Mouse (Mus musculus) ES-E14 (cell line): Measurements from ENCODE around the gene Npepps. TPM values are rescaled to one million over a fixed set of nuclear protein-coding genes. Genes with fewer than 3 reads are reported as not detected.

Experiments
- DNase-seq: peaks from one replicate; pipeline ENCODE4 v3.0.0-alpha.2; 2013; ENCODE audit warnings: low read depth, low spot score
- H3K27ac ChIP-seq: 2 replicates; pipeline ENCODE4 v1.5.1; 2012; ENCODE audit warnings: low read depth, mild to moderate bottlenecking, low read length, moderate library complexity, mixed read lengths; ENCODE audit not compliant: poor library complexity, insufficient read depth, severe bottlenecking
- H3K36me3 ChIP-seq: 2 replicates; pipeline ENCODE4 v1.6.1; 2012; ENCODE audit warnings: mild to moderate bottlenecking, low read length, moderate library complexity, mixed read lengths; ENCODE audit not compliant: control insufficient read depth, poor library complexity, insufficient read depth, severe bottlenecking
- H3K4me1 ChIP-seq, 2 experiments: fragments of 150-350 bp in 1 of 2; sonication (generic) in 1 of 2; 2 replicates each; pipeline ENCODE4 v1.6.1; 2012; ENCODE audit warnings: low read length in 2 of 2, mild to moderate bottlenecking in 1 of 2, mixed read lengths in 1 of 2; ENCODE audit not compliant: control insufficient read depth in 2 of 2, insufficient read depth in 2 of 2, poor library complexity in 1 of 2
- H3K4me3 ChIP-seq, 2 experiments: fragments of 150-350 bp in 1 of 2; sonication (generic) in 1 of 2; 2 replicates each; pipeline ENCODE4 v1.5.1; 2012; ENCODE audit warnings: low read length in 2 of 2, low read depth in 1 of 2, mild to moderate bottlenecking in 1 of 2, mixed read lengths in 1 of 2; ENCODE audit not compliant: insufficient read depth in 1 of 2, poor library complexity in 1 of 2, severe bottlenecking in 1 of 2
- H3K9ac ChIP-seq: 2 replicates; pipeline ENCODE4 v1.6.1; 2012; ENCODE audit warnings: low read depth, mild to moderate bottlenecking, low read length, mixed read lengths; ENCODE audit not compliant: poor library complexity, insufficient read depth, severe bottlenecking
- H3K9me3 ChIP-seq: fragments of 150-350 bp; sonication (generic); 2 replicates; pipeline ENCODE4 v1.6.1; 2012; ENCODE audit warnings: low read depth, mild to moderate bottlenecking, low read length; ENCODE audit not compliant: control insufficient read depth, insufficient read depth
- CHD2 ChIP-seq: IDR thresholded peaks from 2 replicates; pipeline ENCODE4 v1.6.1; 2014; ENCODE audit warnings: mild to moderate bottlenecking, low read depth, low read length, inconsistent platforms
- HCFC1 ChIP-seq: IDR thresholded peaks from 2 replicates; pipeline ENCODE4 v1.6.1; 2012; ENCODE audit warnings: low read length, inconsistent platforms, borderline replicate concordance; ENCODE audit not compliant: insufficient read depth
- MAFK ChIP-seq: IDR thresholded peaks from 2 replicates; pipeline ENCODE4 v1.6.1; 2014; ENCODE audit warnings: mild to moderate bottlenecking, low read depth, low read length, inconsistent platforms; ENCODE audit not compliant: insufficient read depth
- ZC3H11A ChIP-seq: IDR thresholded peaks from 2 replicates; pipeline ENCODE4 v1.6.1; 2012; ENCODE audit warnings: low read depth, mild to moderate bottlenecking, inconsistent platforms, low read length, borderline replicate concordance
- ZNF384 ChIP-seq: IDR thresholded peaks from 2 replicates; pipeline ENCODE4 v1.6.1; 2012; ENCODE audit warnings: low read depth, low read length, inconsistent platforms
- in situ Hi-C, 2 experiments: fragments of 600-800 bp; cut with MboI; formaldehyde crosslinking; loops; one replicate each; pipeline ENCODE4 v1.15.1; 2025; ENCODE audit warnings: low sequenced_read_pairs in 2 of 2, inconsistent platforms in 1 of 2; ENCODE audit not compliant: unreplicated experiment in 2 of 2
- total RNA-seq: library from RNA; depleted of rRNA; stranded (reverse); fragments of 300-350 nt; gene quantifications from 2 replicates; pipeline ENCODE4 v1.2.3, GENCODE M21; 2012

The Npepps gene
- total RNA-seq, 1 experiment: 86.1 TPM

GRCm38 (mm10) chr11:97246510-97247159, 33.8 kb downstream of the Npepps start:
- in situ Hi-C loops: no loop called here
- no peaks in the 10 kb centered on the region for H3K4me1 ChIP-seq
- H3K36me3 ChIP-seq: peaks cover 16% of the 10 kb centered on the region

GRCm38 (mm10) chr11:97241321-97241720, 39.1 kb downstream of the Npepps start:
- Histone ChIP-seq H3K9ac (no peak overlapping the region), H3K4me1 (no peaks in the 10 kb centered on the region), H3K9me3 (no peaks in the 10 kb centered on the region), H3K27ac (no peak overlapping the region), H3K4me3 (no peak overlapping the region), H3K36me3 (peaks cover 13% of the 10 kb centered on the region)
- no peak for TF ChIP-seq CHD2
- no peak for TF ChIP-seq HCFC1
- no peak for TF ChIP-seq MAFK
- no peak for TF ChIP-seq ZNF384
- TF ChIP-seq ZC3H11A: no peak
- DNase-seq: no peak
- in situ Hi-C loops: no loop called here

More at GRCm38 (mm10) chr11:97246510-97247159, 33.8 kb downstream of the Npepps start:
- no peak overlapping the region for H3K9ac ChIP-seq
- H3K4me3 ChIP-seq: no peak overlapping the region
- no peaks in the 10 kb centered on the region for H3K9me3 ChIP-seq
- TF ChIP-seq ZNF384 (no peak), HCFC1 (no peak), MAFK (no peak), ZC3H11A (no peak), CHD2 (no peak)
- no peak for DNase-seq
- no peak overlapping the region for H3K27ac ChIP-seq

- no peaks in the 10 kb centered on the region for H3K9me3 ChIP-seq
- H3K27ac ChIP-seq: no peak overlapping the region
- no peak overlapping the region for H3K9ac ChIP-seq
- H3K4me1 ChIP-seq: no peaks in the 10 kb centered on the region
- no peak for DNase-seq
- in situ Hi-C loops: no loop called here
- H3K36me3 ChIP-seq: peaks cover 14% of the 10 kb centered on the region
- no peak for TF ChIP-seq ZC3H11A
- no peak for TF ChIP-seq MAFK
- TF ChIP-seq CHD2: no peak
- no peak for TF ChIP-seq ZNF384
- TF ChIP-seq HCFC1: no peak
- H3K4me3 ChIP-seq: no peak overlapping the region
Measured at GRCm38 (mm10) chr11:97237976-97238375, 42.5 kb downstream of the Npepps start.

- in situ Hi-C loops: no loop called here
- TF ChIP-seq ZC3H11A (no peak), MAFK (no peak), HCFC1 (no peak), ZNF384 (no peak), CHD2 (no peak)
- no peak overlapping the region for H3K27ac ChIP-seq
- H3K9me3 ChIP-seq: no peaks in the 10 kb centered on the region
- H3K4me3 ChIP-seq: no peak overlapping the region
- DNase-seq: no peak
- peaks cover 21% of the 10 kb centered on the region for H3K36me3 ChIP-seq
- H3K9ac ChIP-seq: no peak overlapping the region
- H3K4me1 ChIP-seq: no peaks in the 10 kb centered on the region
Measured at GRCm38 (mm10) chr11:97232436-97232835, 48.0 kb downstream of the Npepps start.
